Mouse (Mus musculus): ENCODE measurements around the gene Hmg20b. TPM values are rescaled to one million over a fixed set of nuclear protein-coding genes. Genes with fewer than 3 reads are reported as not detected.

Hmg20b gene
- polyA plus RNA-seq, 1 experiment from 2014 or later: 101 TPM

DNA sequence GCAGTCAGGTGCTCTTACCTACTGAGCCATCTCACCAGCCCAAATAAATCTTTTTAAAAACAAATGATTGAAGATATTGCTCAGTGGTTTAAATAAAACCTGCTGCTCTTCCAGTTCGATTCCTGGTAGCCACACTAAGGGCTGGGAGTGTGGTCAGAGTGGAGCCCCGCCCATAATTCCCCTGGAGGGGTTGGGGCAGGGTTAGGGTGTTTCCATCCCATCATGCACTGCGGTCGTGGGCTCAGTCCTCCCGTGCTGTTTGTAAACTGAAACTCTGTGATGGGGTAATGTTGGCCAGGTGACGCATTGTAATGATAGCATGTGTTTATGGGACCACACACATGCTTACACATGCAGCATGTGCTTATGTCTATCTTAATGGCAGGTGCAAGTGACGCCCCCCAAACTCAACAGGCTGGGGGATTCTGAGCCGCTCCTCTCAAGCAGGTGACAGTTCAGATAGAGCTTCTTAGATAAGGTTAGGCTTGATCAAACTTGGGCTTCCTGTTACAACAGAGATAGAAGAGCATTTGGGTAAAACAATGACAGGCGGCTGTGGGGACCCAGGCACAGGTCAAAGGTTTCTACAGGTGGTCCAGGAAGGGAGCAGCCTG is 1.5 kb upstream of the Hmg20b start:
- no peaks in the 10 kb centered on the region for H3K9me3 ChIP-seq (ENCODE audit: low read length)
- WGBS: 19% methylated on average over 9 of the region's 9 CpGs
- no peak overlapping the region for H3K4me2 ChIP-seq (replicated peaks; ENCODE audit: low read depth, low read length)
- no peak overlapping the region for H3K9ac ChIP-seq (replicated peaks; ENCODE audit: low read depth)
- H3K4me3 ChIP-seq (ENCODE audit: low read depth, low read length): no peak overlapping the region
- no peaks in the 10 kb centered on the region for H3K27me3 ChIP-seq (replicated peaks; ENCODE audit: insufficient read depth, low read length)
- TF ChIP-seq EP300 (IDR thresholded peaks at IDR 0.05): no peak
- H3K27ac ChIP-seq (ENCODE audit: low read length): no peak overlapping the region
- H3K36me3 ChIP-seq (ENCODE audit: insufficient read depth, low read length): no peaks in the 10 kb centered on the region
- DNase-seq (ENCODE audit: low spot score): no peak
- no peak for ATAC-seq
- peaks cover 5% of the 10 kb centered on the region for H3K4me1 ChIP-seq (ENCODE audit: insufficient read depth, low read depth, low read length)

DNA sequence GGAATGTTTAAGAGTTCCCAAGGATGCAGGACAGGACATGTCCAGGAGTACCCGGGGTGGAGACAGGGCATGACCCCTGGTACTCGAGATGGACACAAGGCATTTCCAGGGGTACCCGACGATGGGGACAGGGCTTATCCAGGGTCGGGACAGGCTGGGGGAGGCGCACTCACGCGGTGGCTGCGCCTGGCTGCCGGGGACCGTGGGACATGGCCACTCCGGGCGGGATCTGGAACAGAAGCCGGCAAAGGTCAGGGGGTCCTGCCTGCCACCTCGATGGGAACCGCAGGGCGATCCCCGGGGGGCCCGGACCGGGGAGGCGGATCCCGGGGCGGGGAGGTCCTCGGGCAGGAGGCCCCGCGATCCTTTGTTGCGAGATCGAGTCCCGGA is 324 bp downstream of the Hmg20b start:
- Histone ChIP-seq H3K4me2 (replicated peaks; ENCODE audit: low read depth, low read length) (peak overlapping the region; percentile 94), H3K27ac (ENCODE audit: low read length) (peak overlapping the region; percentile 76), H3K4me3 (ENCODE audit: low read depth, low read length) (peak overlapping the region; percentile 68), H3K27me3 (replicated peaks; ENCODE audit: insufficient read depth, low read length) (no peaks in the 10 kb centered on the region), H3K36me3 (ENCODE audit: insufficient read depth, low read length) (no peaks in the 10 kb centered on the region), H3K9ac (replicated peaks; ENCODE audit: low read depth) (peak overlapping the region; percentile 68), H3K4me1 (ENCODE audit: insufficient read depth, low read depth, low read length) (0 out of 2 replicates have a peak, but pooled peaks cover 2% of the 10 kb centered on the region), H3K9me3 (ENCODE audit: low read length) (no peaks in the 10 kb centered on the region)
- DNase-seq (ENCODE audit: low spot score) (no peak), ATAC-seq (no peak)
- no peak for TF ChIP-seq EP300 (IDR thresholded peaks at IDR 0.05)
- TF ChIP-seq CTCF (IDR thresholded peaks at IDR 0.05): no peak
- WGBS: under 1% methylated on average over 29 of the region's 29 CpGs

DNA sequence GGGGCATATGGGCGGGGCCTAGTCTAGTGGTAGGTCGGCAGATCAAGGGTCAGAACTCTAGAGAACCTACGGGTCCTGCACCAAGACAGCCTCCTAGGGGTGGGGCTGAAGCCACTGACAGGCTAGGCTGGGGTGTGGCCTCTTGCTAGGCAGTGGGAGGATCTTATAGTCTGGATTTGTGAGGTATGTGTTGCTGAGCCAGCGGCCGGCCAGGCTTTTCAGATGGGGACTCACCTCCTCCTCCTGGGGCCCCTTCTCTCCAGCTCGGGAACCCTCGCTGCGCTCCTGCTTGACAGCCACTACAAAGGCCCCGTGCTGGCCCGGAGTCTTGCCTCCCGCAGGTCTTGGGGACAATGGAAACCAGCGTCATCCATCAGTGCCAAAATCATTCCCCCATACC is 1.1 kb downstream of the Hmg20b start:
- Histone ChIP-seq H3K4me2 (replicated peaks; ENCODE audit: low read depth, low read length) (peak overlapping the region; percentile 94), H3K27me3 (replicated peaks; ENCODE audit: insufficient read depth, low read length) (no peaks in the 10 kb centered on the region), H3K4me1 (ENCODE audit: insufficient read depth, low read depth, low read length) (0 out of 2 replicates have a peak, but pooled peaks cover 2% of the 10 kb centered on the region), H3K27ac (ENCODE audit: low read length) (peak overlapping the region; percentile 76; the same call in 1 of the 2 replicates), H3K4me3 (ENCODE audit: low read depth, low read length) (peak overlapping the region; percentile 68; the same call in 1 of the 2 replicates), H3K36me3 (ENCODE audit: insufficient read depth, low read length) (no peaks in the 10 kb centered on the region), H3K9ac (replicated peaks; ENCODE audit: low read depth) (peak overlapping the region; percentile 68; the same call in 1 of the 2 replicates), H3K9me3 (ENCODE audit: low read length) (no peaks in the 10 kb centered on the region)
- TF ChIP-seq CTCF (IDR thresholded peaks at IDR 0.05): no peak
- no peak for TF ChIP-seq EP300 (IDR thresholded peaks at IDR 0.05)
- WGBS: 5% methylated on average over 11 of the region's 12 CpGs
- DNase-seq (ENCODE audit: low spot score) (peak; percentile 87), ATAC-seq (no peak; the same call in 1 of the 2 replicates)

- no peaks in the 10 kb centered on the region for H3K36me3 ChIP-seq (ENCODE audit: insufficient read depth, low read length)
- H3K4me2 ChIP-seq (replicated peaks; ENCODE audit: low read depth, low read length): peak overlapping the region; percentile 52
- no peaks in the 10 kb centered on the region for H3K9me3 ChIP-seq (ENCODE audit: low read length)
- DNase-seq (ENCODE audit: low spot score): peak; percentile 87
- ATAC-seq: peak; percentile 27
- 0 out of 2 replicates have a peak overlapping the region, but pooled peaks have one; percentile 10 for H3K4me3 ChIP-seq (ENCODE audit: low read depth, low read length)
- no peak for TF ChIP-seq EP300 (IDR thresholded peaks at IDR 0.05)
- TF ChIP-seq CTCF (IDR thresholded peaks at IDR 0.05): peak; percentile 61
- H3K27ac ChIP-seq (ENCODE audit: low read length): 0 out of 2 replicates have a peak overlapping the region, but pooled peaks have one; percentile 57
- H3K4me1 ChIP-seq (ENCODE audit: insufficient read depth, low read depth, low read length): peaks cover 5% of the 10 kb centered on the region; the same call in 1 of the 2 replicates
- 0 out of 2 replicates have a peak, but pooled peaks cover 8% of the 10 kb centered on the region for H3K27me3 ChIP-seq (replicated peaks; ENCODE audit: insufficient read depth, low read length)
- no peak overlapping the region for H3K9ac ChIP-seq (replicated peaks; ENCODE audit: low read depth)
- WGBS: 12% methylated on average over 50 of the region's 55 CpGs
These were observed 3.7 kb downstream of the Hmg20b start for GRCm38 (mm10) chr10:81346453-81347067.

DNA sequence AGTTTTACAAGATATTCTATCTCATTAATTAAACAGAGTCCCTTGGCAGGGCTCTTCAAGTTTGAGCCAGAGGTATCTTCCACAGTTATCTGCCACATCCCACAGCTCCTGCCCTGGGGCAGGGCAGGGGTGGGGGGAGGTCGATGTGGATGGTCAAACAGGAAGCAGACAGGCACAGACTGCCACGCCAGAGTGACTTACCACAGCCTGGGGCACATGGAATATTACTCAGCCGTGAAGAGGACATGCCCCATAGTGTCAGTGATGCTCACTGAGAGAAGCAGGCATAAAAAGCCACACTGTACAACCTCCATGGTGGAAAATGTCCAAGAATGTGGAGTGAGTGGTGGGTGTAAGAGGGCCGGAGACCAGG is 5.1 kb downstream of the Hmg20b start:
- no peak overlapping the region for H3K27ac ChIP-seq (ENCODE audit: low read length)
- H3K4me2 ChIP-seq (replicated peaks; ENCODE audit: low read depth, low read length): no peak overlapping the region
- H3K9me3 ChIP-seq (ENCODE audit: low read length): no peaks in the 10 kb centered on the region
- 0 out of 2 replicates have a peak, but pooled peaks cover 8% of the 10 kb centered on the region for H3K27me3 ChIP-seq (replicated peaks; ENCODE audit: insufficient read depth, low read length)
- 82% methylated on average over 4 of the region's 4 CpGs for whole genome bisulfite sequencing
- no peak overlapping the region for H3K9ac ChIP-seq (replicated peaks; ENCODE audit: low read depth)
- H3K4me1 ChIP-seq (ENCODE audit: insufficient read depth, low read depth, low read length): peaks cover 5% of the 10 kb centered on the region; the same call in 1 of the 2 replicates
- no peak for TF ChIP-seq CTCF (IDR thresholded peaks at IDR 0.05)
- TF ChIP-seq EP300 (IDR thresholded peaks at IDR 0.05): no peak
- ATAC-seq: no peak
- no peak for DNase-seq (ENCODE audit: low spot score)
- no peaks in the 10 kb centered on the region for H3K36me3 ChIP-seq (ENCODE audit: insufficient read depth, low read length)
- H3K4me3 ChIP-seq (ENCODE audit: low read depth, low read length): no peak overlapping the region

DNA sequence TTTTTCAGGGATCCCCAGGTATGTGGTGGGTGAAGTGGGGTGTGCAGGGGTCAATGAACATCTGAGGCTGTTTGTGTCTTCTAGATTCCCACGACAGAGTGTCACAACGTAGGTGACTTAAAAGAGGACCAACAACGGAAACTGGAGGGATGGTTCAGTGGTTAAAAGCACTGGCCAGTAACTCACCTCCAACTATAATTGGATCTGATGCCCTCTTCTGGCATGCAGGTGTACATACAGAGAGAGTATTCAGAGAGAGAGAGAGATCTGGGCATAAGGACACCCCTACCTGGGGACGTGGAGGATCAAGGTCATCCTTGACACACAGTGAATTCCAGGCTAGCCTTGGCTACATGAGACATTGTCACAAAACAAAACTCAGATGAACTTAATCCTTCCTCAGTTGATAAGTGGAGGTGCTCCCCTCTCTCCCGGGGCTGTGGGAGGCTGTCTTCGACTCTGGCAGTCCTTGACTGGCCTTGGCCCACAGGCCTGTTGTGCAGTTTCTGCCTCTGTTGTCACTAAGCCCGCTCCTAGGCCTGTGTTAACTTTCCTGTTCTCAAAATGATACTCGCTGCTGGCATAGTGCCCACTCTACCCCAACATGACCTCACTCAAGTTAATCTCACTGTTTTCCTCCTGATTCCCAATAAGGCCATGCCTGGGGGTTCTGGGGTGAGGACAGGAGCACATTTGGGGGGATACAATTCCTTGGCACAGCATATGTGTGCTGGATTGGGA is 5.7 kb downstream of the Hmg20b start:
- no peak for TF ChIP-seq EP300 (IDR thresholded peaks at IDR 0.05)
- TF ChIP-seq CTCF (IDR thresholded peaks at IDR 0.05): peak; percentile 61
- Histone ChIP-seq H3K4me1 (ENCODE audit: insufficient read depth, low read depth, low read length) (peaks cover 5% of the 10 kb centered on the region; the same call in 1 of the 2 replicates), H3K9me3 (ENCODE audit: low read length) (no peaks in the 10 kb centered on the region), H3K4me2 (replicated peaks; ENCODE audit: low read depth, low read length) (no peak overlapping the region), H3K27me3 (replicated peaks; ENCODE audit: insufficient read depth, low read length) (0 out of 2 replicates have a peak, but pooled peaks cover 8% of the 10 kb centered on the region), H3K4me3 (ENCODE audit: low read depth, low read length) (no peak overlapping the region), H3K36me3 (ENCODE audit: insufficient read depth, low read length) (no peaks in the 10 kb centered on the region), H3K27ac (ENCODE audit: low read length) (no peak overlapping the region), H3K9ac (replicated peaks; ENCODE audit: low read depth) (no peak overlapping the region)
- ATAC-seq: no peak
- WGBS: 47% methylated on average over 8 of the region's 8 CpGs
- peak; percentile 53 for DNase-seq (ENCODE audit: low spot score)

Data from lung, postnatal 0 days (tissue).